Mouse (Mus musculus) midbrain, embryonic 13.5 days (tissue): ENCODE results near the gene Ugt1a10. TPM values are rescaled to one million over a fixed set of nuclear protein-coding genes. Genes with fewer than 3 reads are reported as not detected.
"Not testable (repeated sequence)": the region's sequence is repeated elsewhere in the genome, so short reads cannot be mapped to it uniquely, and the experiment has no call there.

ENCODE experiments used
- ATAC-seq: fragments of 200-750 bp; cut with Nextera tagmentation; 2 replicates; pipeline ENCODE4 v1.8.0; 2017; ENCODE audit warnings: mild to moderate bottlenecking, moderate TSS enrichment, moderate library complexity
- H3K27ac ChIP-seq: fragments of 300-500 bp; sonication (generic); 2 replicates; pipeline ENCODE4 v1.5.1; 2015; ENCODE audit warnings: inconsistent platforms, mild to moderate bottlenecking, moderate library complexity
- H3K27me3 ChIP-seq: fragments of 300-500 bp; sonication (generic); 2 replicates; pipeline ENCODE4 v1.6.1; 2015; ENCODE audit warnings: mild to moderate bottlenecking, inconsistent platforms
- H3K36me3 ChIP-seq: fragments of 300-500 bp; sonication (generic); 2 replicates; pipeline ENCODE4 v1.6.1; 2015; ENCODE audit warnings: mild to moderate bottlenecking, inconsistent platforms
- H3K4me1 ChIP-seq: fragments of 300-500 bp; sonication (generic); replicated peaks from 2 replicates; pipeline ENCODE4 v1.6.1; 2015; ENCODE audit warnings: inconsistent platforms
- H3K4me2 ChIP-seq: fragments of 300-500 bp; sonication (generic); replicated peaks from 2 replicates; pipeline ENCODE4 v1.6.1; 2015; ENCODE audit warnings: moderate library complexity, mild to moderate bottlenecking, inconsistent platforms
- H3K4me3 ChIP-seq: fragments of 300-500 bp; sonication (generic); replicated peaks from 2 replicates; pipeline ENCODE4 v1.5.1; 2015; ENCODE audit warnings: mild to moderate bottlenecking, inconsistent platforms
- H3K9ac ChIP-seq: fragments of 300-500 bp; sonication (generic); replicated peaks from 2 replicates; pipeline ENCODE4 v1.6.1; 2015; ENCODE audit warnings: mild to moderate bottlenecking, inconsistent platforms
- H3K9me3 ChIP-seq: fragments of 300-500 bp; sonication (generic); 2 replicates; pipeline ENCODE4 v1.6.1; 2016; ENCODE audit warnings: mild to moderate bottlenecking, inconsistent platforms
- WGBS: fragments of 180-500 bp; shearing (Covaris S2); methylation state at CpG from one replicate; pipeline ENCODE4 v1.1.7; 2015; 5-methylcytosine and 5-hydroxymethylcytosine counted together
- polyA plus RNA-seq: library from polyadenylated mRNA; unstranded; fragments of >200 nt; fragmentation: Nextera tagmentation; extraction: Ambion mirVana; gene quantifications from 2 replicates; pipeline ENCODE4 v1.2.1, GENCODE M21; 2015

Ugt1a10 gene
- polyA plus RNA-seq: not detected in 2 replicates

GRCm38 (mm10) chr1:88055088-88055487 lies at the start of gene Ugt1a10:
Ugt1a10 (plus strand) TSS chr1:88055388.
- Histone ChIP-seq H3K9ac (no peak within 1 kb of the TSS), H3K4me2 (no peak within 1 kb of the TSS), H3K27me3 (no peaks in the 10 kb centered on the region), H3K9me3 (no peaks in the 10 kb centered on the region), H3K36me3 (no peaks in the 10 kb centered on the region), H3K4me3 (no peak within 1 kb of the TSS), H3K4me1 (no peaks in the 10 kb centered on the region), H3K27ac (no peak within 1 kb of the TSS)
- no peak for ATAC-seq
- WGBS: 82% methylated on average over 1 of the region's 1 CpGs

GRCm38 (mm10) chr1:88007692-88008210 lies 47.4 kb upstream of the Ugt1a10 start:
- WGBS: under 1% methylated on average over 5 of the region's 5 CpGs
- peak overlapping the region; percentile 79 for H3K9ac ChIP-seq
- H3K27ac ChIP-seq: peak overlapping the region; percentile 91
- peak overlapping the region; percentile 73 for H3K4me2 ChIP-seq
- ATAC-seq: peak; percentile 31; the same call in 1 of the 2 replicates
- H3K4me1 ChIP-seq: peaks cover 20% of the 10 kb centered on the region
- H3K9me3 ChIP-seq: no peaks in the 10 kb centered on the region
- peaks cover 16% of the 10 kb centered on the region for H3K36me3 ChIP-seq
- peak overlapping the region; percentile 60 for H3K4me3 ChIP-seq
- no peaks in the 10 kb centered on the region for H3K27me3 ChIP-seq

GRCm38 (mm10) chr1:88008211-88008697 lies 46.9 kb upstream of the Ugt1a10 start, which contains the start of gene Usp40:
Usp40 (minus strand) TSS chr1:88008551.
- H3K4me1 ChIP-seq: peaks cover 20% of the 10 kb centered on the region
- ATAC-seq: peak; percentile 98
- H3K36me3 ChIP-seq: peaks cover 11% of the 10 kb centered on the region
- H3K4me2 ChIP-seq: peak within 1 kb of the TSS; percentile 73
- no peaks in the 10 kb centered on the region for H3K9me3 ChIP-seq
- peak within 1 kb of the TSS; percentile 91 for H3K27ac ChIP-seq
- WGBS: under 1% methylated on average over 45 of the region's 45 CpGs
- peak within 1 kb of the TSS; percentile 60 for H3K4me3 ChIP-seq
- no peaks in the 10 kb centered on the region for H3K27me3 ChIP-seq
- H3K9ac ChIP-seq: peak within 1 kb of the TSS; percentile 79

GRCm38 (mm10) chr1:88008735-88009134 lies 46.5 kb upstream of the Ugt1a10 start:
- Histone ChIP-seq H3K27me3 (no peaks in the 10 kb centered on the region), H3K9ac (peak overlapping the region; percentile 28; the same call in 1 of the 2 replicates), H3K4me1 (peaks cover 20% of the 10 kb centered on the region), H3K27ac (no peak overlapping the region), H3K9me3 (no peaks in the 10 kb centered on the region), H3K4me3 (peak overlapping the region; percentile 60), H3K36me3 (peaks cover 8% of the 10 kb centered on the region), H3K4me2 (peak overlapping the region; percentile 73)
- peak; percentile 49 for ATAC-seq
- WGBS: 50% methylated on average over 4 of the region's 4 CpGs

GRCm38 (mm10) chr1:88009521-88009920 lies 45.7 kb upstream of the Ugt1a10 start:
- no peak overlapping the region for H3K9ac ChIP-seq
- no peaks in the 10 kb centered on the region for H3K9me3 ChIP-seq
- no peaks in the 10 kb centered on the region for H3K27me3 ChIP-seq
- peaks cover 20% of the 10 kb centered on the region for H3K4me1 ChIP-seq
- H3K4me2 ChIP-seq: no peak overlapping the region
- H3K36me3 ChIP-seq: peaks cover 5% of the 10 kb centered on the region; the same call in 1 of the 2 replicates
- no peak overlapping the region for H3K27ac ChIP-seq
- no peak for ATAC-seq
- H3K4me3 ChIP-seq: no peak overlapping the region
- WGBS: 95% methylated on average over 3 of the region's 3 CpGs

GRCm38 (mm10) chr1:88013726-88014125 lies 41.5 kb upstream of the Ugt1a10 start:
- Histone ChIP-seq H3K4me1 (0 out of 2 replicates have a peak, but pooled peaks cover 2% of the 10 kb centered on the region), H3K27ac (no peak overlapping the region), H3K9me3 (no peaks in the 10 kb centered on the region; the same call in 1 of the 2 replicates), H3K4me2 (no peak overlapping the region), H3K4me3 (no peak overlapping the region), H3K27me3 (no peaks in the 10 kb centered on the region), H3K9ac (no peak overlapping the region), H3K36me3 (no peaks in the 10 kb centered on the region)
- no peak for ATAC-seq
- 82% methylated on average over 3 of the region's 3 CpGs for WGBS

- Histone ChIP-seq H3K4me3 (no peak overlapping the region), H3K4me2 (no peak overlapping the region), H3K27me3 (no peaks in the 10 kb centered on the region), H3K9me3 (no peaks in the 10 kb centered on the region; the same call in 1 of the 2 replicates), H3K9ac (no peak overlapping the region), H3K36me3 (no peaks in the 10 kb centered on the region), H3K4me1 (no peaks in the 10 kb centered on the region), H3K27ac (no peak overlapping the region)
- WGBS: 91% methylated on average over 4 of the region's 4 CpGs
- no peak for ATAC-seq
These were observed 41.0 kb upstream of the Ugt1a10 start for GRCm38 (mm10) chr1:88014194-88014593.

- no peak overlapping the region for H3K4me3 ChIP-seq
- no peaks in the 10 kb centered on the region for H3K4me1 ChIP-seq
- no peak for ATAC-seq
- no peaks in the 10 kb centered on the region for H3K36me3 ChIP-seq
- H3K9me3 ChIP-seq: no peaks in the 10 kb centered on the region; the same call in 1 of the 2 replicates
- WGBS: 98% methylated on average over 4 of the region's 4 CpGs
- no peak overlapping the region for H3K4me2 ChIP-seq
- H3K9ac ChIP-seq: no peak overlapping the region
- H3K27me3 ChIP-seq: no peaks in the 10 kb centered on the region
- H3K27ac ChIP-seq: no peak overlapping the region
These were observed 40.5 kb upstream of the Ugt1a10 start for GRCm38 (mm10) chr1:88014671-88015070.

- Histone ChIP-seq H3K4me3 (no peak overlapping the region), H3K27ac (no peak overlapping the region), H3K36me3 (no peaks in the 10 kb centered on the region), H3K9ac (no peak overlapping the region), H3K4me2 (no peak overlapping the region), H3K9me3 (no peaks in the 10 kb centered on the region; the same call in 1 of the 2 replicates), H3K27me3 (no peaks in the 10 kb centered on the region), H3K4me1 (no peaks in the 10 kb centered on the region)
- 86% methylated on average over 6 of the region's 6 CpGs for WGBS
- no peak for ATAC-seq
These were observed 39.8 kb upstream of the Ugt1a10 start for GRCm38 (mm10) chr1:88015371-88015770.

- not testable (repeated sequence) for H3K27ac ChIP-seq, H3K4me2 ChIP-seq, H3K36me3 ChIP-seq, H3K9me3 ChIP-seq, H3K9ac ChIP-seq, ATAC-seq, H3K4me3 ChIP-seq, H3K27me3 ChIP-seq, H3K4me1 ChIP-seq
- WGBS: 75% methylated on average over 3 of the region's 3 CpGs
These were observed 29.9 kb upstream of the Ugt1a10 start for GRCm38 (mm10) chr1:88025244-88025643.

GRCm38 (mm10) chr1:88043044-88043443 lies 12.1 kb upstream of the Ugt1a10 start:
- H3K27ac ChIP-seq, H3K9me3 ChIP-seq, H3K36me3 ChIP-seq, H3K4me3 ChIP-seq, H3K27me3 ChIP-seq, H3K4me1 ChIP-seq, H3K4me2 ChIP-seq, H3K9ac ChIP-seq, ATAC-seq: not testable (repeated sequence)
- 39% methylated on average over 1 of the region's 2 CpGs for WGBS

- not testable (repeated sequence) for H3K9ac ChIP-seq, H3K4me1 ChIP-seq, H3K27me3 ChIP-seq, H3K27ac ChIP-seq, ATAC-seq, H3K4me2 ChIP-seq, H3K36me3 ChIP-seq, H3K4me3 ChIP-seq, H3K9me3 ChIP-seq
- WGBS: 67% methylated on average over 3 of the region's 5 CpGs
These were observed 10.3 kb upstream of the Ugt1a10 start for GRCm38 (mm10) chr1:88044832-88045437.
